Mouse (Mus musculus) forebrain, postnatal 0 days (tissue): Measurements from ENCODE around the gene Mmp14. TPM values are rescaled to one million over a fixed set of nuclear protein-coding genes. Genes with fewer than 3 reads are reported as not detected.

ENCODE experiments used
- ATAC-seq: fragments of 200-750 bp; cut with Nextera tagmentation; 2 replicates; pipeline ENCODE4 v1.8.0; 2017; ENCODE audit warnings: mild to moderate bottlenecking, moderate library complexity
- DNase-seq: peaks from one replicate; pipeline ENCODE4 v3.0.0-alpha.2; 2015
- H3K27ac ChIP-seq: fragments of 300-500 bp; sonication (generic); 2 replicates; pipeline ENCODE4 v1.5.1; 2014; ENCODE audit warnings: low read depth, mild to moderate bottlenecking, antibody characterized with exemption, low read length, moderate library complexity, mixed read lengths
- H3K27me3 ChIP-seq: fragments of 300-500 bp; sonication (generic); 2 replicates; pipeline ENCODE4 v1.6.1; 2014; ENCODE audit warnings: mild to moderate bottlenecking, low read length, mixed read lengths; ENCODE audit not compliant: insufficient read depth
- H3K36me3 ChIP-seq: fragments of 300-500 bp; sonication (generic); 2 replicates; pipeline ENCODE4 v1.6.1; 2014; ENCODE audit warnings: mild to moderate bottlenecking, moderate library complexity; ENCODE audit not compliant: insufficient read depth
- H3K4me1 ChIP-seq: fragments of 300-500 bp; sonication (generic); 2 replicates; pipeline ENCODE4 v1.6.1; 2014; ENCODE audit warnings: antibody characterized with exemption; ENCODE audit not compliant: insufficient read depth
- H3K4me2 ChIP-seq: fragments of 300-500 bp; sonication (generic); 2 replicates; pipeline ENCODE4 v1.6.1; 2014; ENCODE audit warnings: low read depth, mild to moderate bottlenecking, moderate library complexity
- H3K4me3 ChIP-seq: fragments of 300-500 bp; sonication (generic); 2 replicates; pipeline ENCODE4 v1.5.1; 2014; ENCODE audit warnings: low read depth, low read length, mixed read lengths
- H3K9ac ChIP-seq: fragments of 300-500 bp; sonication (generic); 2 replicates; pipeline ENCODE4 v1.6.1; 2014; ENCODE audit warnings: mild to moderate bottlenecking
- H3K9me3 ChIP-seq: fragments of 300-500 bp; sonication (generic); 2 replicates; pipeline ENCODE4 v1.6.1; 2016; ENCODE audit warnings: low read length
- CTCF ChIP-seq: sonication (generic); IDR thresholded peaks from 2 replicates; pipeline ENCODE4 v1.5.1; 2016; ENCODE audit warnings: antibody characterized with exemption, control low read depth, low read depth
- WGBS: fragments of 180-500 bp; shearing (Covaris S2); extraction: QIAGEN DNeasy Blood & Tissue Kit; methylation state at CpG from one replicate; pipeline ENCODE4 v1.1.7; 2014; 5-methylcytosine and 5-hydroxymethylcytosine counted together
- polyA plus RNA-seq: library from polyadenylated mRNA; unstranded; fragments of >200 nt; fragmentation: Nextera tagmentation; extraction: Ambion mirVana; gene quantifications from 2 replicates; pipeline ENCODE4 v1.2.1, GENCODE M21; 2015
- total RNA-seq: library from RNA; depleted of rRNA; stranded (reverse); fragments of >200 nt; gene quantifications from 2 replicates; pipeline ENCODE4 v1.2.3, GENCODE M21; 2014; rRNA removed

Gene Mmp14
- total and polyA plus RNA-seq, 2 experiments from 2014 or later: 39.1 to 40.7 TPM

DNA sequence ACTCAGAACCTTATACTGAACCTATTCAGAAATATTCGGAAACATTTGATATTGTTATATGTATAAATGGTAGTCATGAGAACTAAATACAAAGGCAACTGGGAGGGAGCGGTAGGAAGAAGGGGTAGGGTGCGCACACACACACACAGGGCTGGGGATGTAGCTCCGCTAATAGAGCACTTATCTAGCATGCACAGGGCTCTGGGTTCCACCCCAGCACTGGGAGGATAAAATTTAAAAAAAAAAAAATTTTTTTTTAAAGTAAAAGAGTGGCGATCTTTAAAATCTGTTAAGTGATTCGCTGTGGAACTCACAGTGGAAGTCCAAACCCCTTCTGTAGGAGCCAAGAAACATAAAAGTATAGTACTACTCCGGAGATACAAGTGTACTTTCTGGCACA is 54.5 kb downstream of the Mmp14 start:
- Histone ChIP-seq H3K9me3 (no peaks in the 10 kb centered on the region), H3K4me1 (no peaks in the 10 kb centered on the region), H3K27ac (no peak overlapping the region), H3K4me2 (no peak overlapping the region), H3K36me3 (no peaks in the 10 kb centered on the region), H3K4me3 (no peak overlapping the region), H3K27me3 (no peaks in the 10 kb centered on the region), H3K9ac (no peak overlapping the region)
- DNase-seq (no peak), ATAC-seq (no peak)
- 93% methylated on average over 7 of the region's 7 CpGs for whole genome bisulfite sequencing
- no peak for TF ChIP-seq CTCF

DNA sequence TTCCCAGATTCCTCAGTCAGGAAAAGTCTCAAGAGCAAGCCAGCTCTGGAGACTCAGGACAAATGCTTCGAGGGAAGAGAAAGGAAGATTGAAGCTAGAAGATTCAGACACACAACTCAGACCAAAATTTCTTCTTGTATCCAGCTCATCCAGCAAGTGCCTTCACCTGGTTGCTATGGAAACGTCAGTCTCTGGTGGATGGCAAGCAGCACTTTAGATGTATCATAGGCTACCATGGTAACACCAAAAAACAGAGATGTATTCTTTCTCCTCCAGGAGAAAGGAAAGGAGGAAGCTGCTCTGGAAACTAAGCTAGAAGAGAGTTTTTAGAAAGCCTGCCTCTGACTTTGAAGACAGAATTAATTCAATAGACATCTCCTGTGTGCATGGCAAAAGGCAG is 56.3 kb downstream of the Mmp14 start:
- ATAC-seq (peak; percentile 80), DNase-seq (peak; percentile 27)
- 51% methylated on average over 2 of the region's 2 CpGs for WGBS
- no peak for TF ChIP-seq CTCF
- no peak overlapping the region for H3K4me2 ChIP-seq
- no peaks in the 10 kb centered on the region for H3K36me3 ChIP-seq
- H3K9ac ChIP-seq: no peak overlapping the region
- H3K27me3 ChIP-seq: no peaks in the 10 kb centered on the region
- no peak overlapping the region for H3K4me3 ChIP-seq
- no peaks in the 10 kb centered on the region for H3K9me3 ChIP-seq
- no peaks in the 10 kb centered on the region for H3K4me1 ChIP-seq
- no peak overlapping the region for H3K27ac ChIP-seq

DNA sequence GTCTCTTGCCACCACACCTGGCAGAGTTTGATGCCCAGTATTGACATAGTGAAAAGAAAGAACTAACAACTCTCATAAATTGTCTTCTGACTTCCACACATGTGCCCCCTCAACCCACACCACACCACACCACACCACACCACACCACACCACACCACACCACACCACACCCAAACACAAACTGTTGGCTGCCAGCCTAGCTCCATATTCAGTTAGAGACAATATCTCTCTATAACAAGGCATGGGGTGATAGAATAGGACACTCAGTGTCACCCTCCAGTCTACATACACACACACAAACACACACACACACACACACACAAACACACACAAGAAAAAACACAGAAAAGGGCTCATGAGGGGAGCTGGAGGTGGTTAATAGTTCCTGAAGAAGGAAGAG is 56.9 kb downstream of the Mmp14 start:
- Histone ChIP-seq H3K4me3 (no peak overlapping the region), H3K27me3 (no peaks in the 10 kb centered on the region), H3K4me1 (no peaks in the 10 kb centered on the region), H3K4me2 (no peak overlapping the region), H3K27ac (peak overlapping the region; percentile 40; the same call in 1 of the 2 replicates), H3K9ac (no peak overlapping the region), H3K9me3 (no peaks in the 10 kb centered on the region), H3K36me3 (no peaks in the 10 kb centered on the region)
- TF ChIP-seq CTCF: no peak
- DNase-seq: no peak
- ATAC-seq: no peak

- Histone ChIP-seq H3K9ac (no peak overlapping the region), H3K4me2 (no peak overlapping the region), H3K9me3 (no peaks in the 10 kb centered on the region), H3K4me1 (no peaks in the 10 kb centered on the region), H3K27ac (no peak overlapping the region), H3K36me3 (no peaks in the 10 kb centered on the region), H3K27me3 (no peaks in the 10 kb centered on the region), H3K4me3 (no peak overlapping the region)
- TF ChIP-seq CTCF: no peak
- WGBS: 68% methylated on average over 18 of the region's 18 CpGs
- ATAC-seq (0 out of 2 replicates have a peak, but pooled peaks have one; percentile 40), DNase-seq (no peak)
Measured at GRCm38 (mm10) chr14:54492345-54493131, 61.1 kb downstream of the Mmp14 start.

DNA sequence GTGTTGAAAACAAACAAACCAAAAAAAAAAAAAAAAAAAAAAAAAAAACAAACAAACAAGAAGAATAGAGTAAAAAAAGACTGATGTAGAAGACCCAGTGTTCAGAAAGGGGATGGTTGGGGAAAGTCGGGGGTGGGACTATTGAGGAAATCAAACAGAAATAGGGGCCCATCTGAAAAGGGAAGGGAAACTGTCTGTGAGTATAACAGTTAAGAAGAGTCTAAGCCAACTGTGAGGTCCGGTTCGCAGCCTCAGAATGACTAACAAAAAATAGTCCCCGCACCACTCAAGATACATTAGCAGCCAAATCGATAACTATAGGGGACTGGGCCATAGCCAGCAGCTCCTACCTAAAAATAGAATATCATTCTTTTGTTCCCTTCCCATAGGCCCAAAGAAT is 61.8 kb downstream of the Mmp14 start:
- no peak overlapping the region for H3K4me3 ChIP-seq
- TF ChIP-seq CTCF: no peak
- 92% methylated on average over 5 of the region's 5 CpGs for WGBS
- no peak for DNase-seq
- no peaks in the 10 kb centered on the region for H3K36me3 ChIP-seq
- H3K27me3 ChIP-seq: no peaks in the 10 kb centered on the region
- no peaks in the 10 kb centered on the region for H3K9me3 ChIP-seq
- ATAC-seq: no peak
- no peak overlapping the region for H3K9ac ChIP-seq
- H3K4me2 ChIP-seq: no peak overlapping the region
- H3K4me1 ChIP-seq: no peaks in the 10 kb centered on the region
- H3K27ac ChIP-seq: no peak overlapping the region

GRCm38 (mm10) chr14:54494234-54494633 is 62.8 kb downstream of the Mmp14 start:
- Histone ChIP-seq H3K9me3 (no peaks in the 10 kb centered on the region), H3K27ac (no peak overlapping the region), H3K36me3 (no peaks in the 10 kb centered on the region), H3K4me3 (no peak overlapping the region), H3K4me1 (no peaks in the 10 kb centered on the region), H3K4me2 (no peak overlapping the region), H3K9ac (no peak overlapping the region), H3K27me3 (no peaks in the 10 kb centered on the region)
- TF ChIP-seq CTCF: peak; percentile 83
- ATAC-seq (no peak; the same call in 1 of the 2 replicates), DNase-seq (peak; percentile 61)
- WGBS: 6% methylated on average over 3 of the region's 3 CpGs

Other genes with a start within 250 kb of the Mmp14 start
- 115 and 230 TPM in 2 replicates for gene Dad1, start 177.5 kb upstream of the Mmp14 start, total RNA-seq
- gene Dad1, start 177.5 kb upstream of the Mmp14 start, polyA plus RNA-seq: 375 and 416 TPM in 2 replicates
- 61.0 and 75.1 TPM in 2 replicates for gene Abhd4, start 177.4 kb upstream of the Mmp14 start, total RNA-seq
- gene Abhd4, start 177.4 kb upstream of the Mmp14 start, polyA plus RNA-seq: 61.9 and 69.7 TPM in 2 replicates
- not detected in 2 replicates for gene Olfr49, start 146.7 kb upstream of the Mmp14 start, total RNA-seq
- gene Olfr49, start 146.7 kb upstream of the Mmp14 start, polyA plus RNA-seq: 0.18 TPM in 1 of 2 replicates, not detected in the other
- 52.9 and 76.9 TPM in 2 replicates for gene Oxa1l, start 70.8 kb upstream of the Mmp14 start, total RNA-seq
- gene Oxa1l, start 70.8 kb upstream of the Mmp14 start, polyA plus RNA-seq: 51.6 and 59.4 TPM in 2 replicates
- 2.2 and 3.4 TPM in 2 replicates for gene Slc7a7, start 13.8 kb upstream of the Mmp14 start, total RNA-seq
- gene Slc7a7, start 13.8 kb upstream of the Mmp14 start, polyA plus RNA-seq: 2.8 and 3.2 TPM in 2 replicates
- gene Mrpl52, start 4.7 kb upstream of the Mmp14 start, total RNA-seq: 151 and 217 TPM in 2 replicates
- gene Mrpl52, start 4.7 kb upstream of the Mmp14 start, polyA plus RNA-seq: 277 and 336 TPM in 2 replicates
- gene Lrp10, start 32.5 kb downstream of the Mmp14 start, total RNA-seq: 39.6 and 45.8 TPM in 2 replicates
- gene Lrp10, start 32.5 kb downstream of the Mmp14 start, polyA plus RNA-seq: 38.0 and 38.5 TPM in 2 replicates
- gene Rem2, start 44.5 kb downstream of the Mmp14 start, total RNA-seq: 25.5 and 31.0 TPM in 2 replicates
- 22.5 and 28.0 TPM in 2 replicates for gene Rem2, start 44.5 kb downstream of the Mmp14 start, polyA plus RNA-seq
- 85.4 and 87.1 TPM in 2 replicates for gene Prmt5, start 85.9 kb downstream of the Mmp14 start, total RNA-seq
- 87.0 and 100 TPM in 2 replicates for gene Prmt5, start 85.9 kb downstream of the Mmp14 start, polyA plus RNA-seq
- gene Haus4, start 123.0 kb downstream of the Mmp14 start, total RNA-seq: 21.3 and 23.1 TPM in 2 replicates
- gene Haus4, start 123.0 kb downstream of the Mmp14 start, polyA plus RNA-seq: 17.9 and 19.5 TPM in 2 replicates
- gene Ajuba, start 145.9 kb downstream of the Mmp14 start, total RNA-seq: 4.4 and 6.6 TPM in 2 replicates
- gene Ajuba, start 145.9 kb downstream of the Mmp14 start, polyA plus RNA-seq: 4.4 and 4.5 TPM in 2 replicates
- gene 4931414P19Rik, start 174.4 kb downstream of the Mmp14 start, total RNA-seq: 6.5 and 12.8 TPM in 2 replicates
- gene 4931414P19Rik, start 174.4 kb downstream of the Mmp14 start, polyA plus RNA-seq: 2.2 and 3.1 TPM in 2 replicates
- 180 and 239 TPM in 2 replicates for gene Psmb5, start 186.4 kb downstream of the Mmp14 start, total RNA-seq
- gene Psmb5, start 186.4 kb downstream of the Mmp14 start, polyA plus RNA-seq: 420 and 499 TPM in 2 replicates
- under 0.01 TPM in 1 of 2 replicates, not detected in the other for gene Psmb11, start 189.8 kb downstream of the Mmp14 start, total RNA-seq
- gene Psmb11, start 189.8 kb downstream of the Mmp14 start, polyA plus RNA-seq: 0.04 and 0.08 TPM in 2 replicates
- not detected in 2 replicates for gene Gm17606, start 209.3 kb downstream of the Mmp14 start, total RNA-seq
- not detected in 2 replicates for gene Gm17606, start 209.3 kb downstream of the Mmp14 start, polyA plus RNA-seq
- 15.6 and 21.7 TPM in 2 replicates for gene Cdh24, start 209.8 kb downstream of the Mmp14 start, total RNA-seq
- gene Cdh24, start 209.8 kb downstream of the Mmp14 start, polyA plus RNA-seq: 3.8 and 4.6 TPM in 2 replicates